Mouse (Mus musculus) spleen, embryonic (tissue): Measurements from ENCODE around the gene Olfr9.
"Not testable (repeated sequence)": the region's sequence is repeated elsewhere in the genome, so short reads cannot be mapped to it uniquely, and the experiment has no call there.

ENCODE experiments used
- CTCF ChIA-PET: fragments of 350-600 bp; sonication (Branson Sonifier 250); formaldehyde crosslinking; loops from one replicate; lab custom pipeline; 2022; lab: Charles Lee

Gene Olfr9

DNA sequence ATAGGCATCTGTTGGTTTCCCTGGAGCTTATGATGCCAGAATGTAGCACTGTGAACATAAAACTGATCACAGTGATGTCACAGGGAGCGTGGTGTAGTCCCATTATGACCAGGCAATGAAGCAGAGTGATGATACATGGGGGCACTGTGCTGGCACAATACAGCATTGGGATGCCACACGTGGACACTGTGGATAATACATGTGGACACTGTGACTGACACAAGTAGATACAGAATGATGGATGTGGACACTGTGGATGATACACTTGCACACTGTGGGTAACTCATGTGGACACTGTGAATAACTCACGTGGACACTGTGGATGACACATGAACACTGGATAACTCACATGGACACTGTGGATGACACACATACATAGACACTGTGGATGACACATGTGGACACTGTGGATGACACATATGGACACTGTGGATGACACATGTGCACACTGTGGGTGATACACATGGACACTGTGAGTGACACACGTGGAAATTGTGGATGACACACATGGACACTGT is 7.4 kb downstream of the Olfr9 start:
- CTCF ChIA-PET = no interaction called here

DNA sequence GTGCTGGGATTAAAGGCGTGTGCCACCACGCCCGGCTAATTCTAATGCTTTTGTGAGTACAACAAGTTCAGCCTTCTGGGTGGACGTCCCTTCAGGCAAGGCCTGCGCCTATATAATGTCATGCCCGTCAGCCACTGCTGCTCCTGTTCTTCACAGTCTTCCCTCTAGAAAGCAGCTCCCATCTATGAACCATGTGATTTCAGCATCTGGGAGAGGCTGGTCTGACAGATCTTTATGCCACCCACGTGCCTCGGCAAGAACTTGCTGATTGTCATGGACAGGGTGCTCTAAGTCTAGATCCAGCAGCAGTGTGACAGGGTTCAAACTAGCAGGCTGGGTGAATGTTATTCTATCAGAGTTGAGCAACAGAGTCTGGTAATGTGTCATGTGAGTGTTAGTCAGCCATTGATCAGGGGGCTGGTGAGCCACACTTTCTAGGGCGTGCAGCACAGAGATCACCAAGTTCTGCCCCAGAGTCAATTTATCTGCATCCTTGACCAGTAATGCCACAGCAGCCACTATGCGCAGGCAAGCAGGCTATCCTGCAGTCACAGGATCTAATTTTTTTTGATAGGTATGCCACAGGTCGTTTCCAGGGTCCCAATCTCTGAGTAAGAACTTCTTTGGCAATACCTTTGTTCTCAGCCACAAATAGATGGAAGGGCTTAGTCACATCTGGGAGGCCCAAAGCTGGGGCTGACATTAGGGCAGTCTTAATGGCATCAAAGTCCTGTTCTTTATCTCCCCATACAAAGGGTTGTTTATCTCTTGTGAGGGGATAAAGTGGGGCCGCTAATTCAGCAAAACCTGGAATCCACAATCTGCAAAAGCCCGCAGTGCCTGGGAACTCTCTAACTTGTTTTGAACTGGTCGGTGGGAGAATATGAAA is 15.0 kb downstream of the Olfr9 start:
- CTCF ChIA-PET = no interaction called here

DNA sequence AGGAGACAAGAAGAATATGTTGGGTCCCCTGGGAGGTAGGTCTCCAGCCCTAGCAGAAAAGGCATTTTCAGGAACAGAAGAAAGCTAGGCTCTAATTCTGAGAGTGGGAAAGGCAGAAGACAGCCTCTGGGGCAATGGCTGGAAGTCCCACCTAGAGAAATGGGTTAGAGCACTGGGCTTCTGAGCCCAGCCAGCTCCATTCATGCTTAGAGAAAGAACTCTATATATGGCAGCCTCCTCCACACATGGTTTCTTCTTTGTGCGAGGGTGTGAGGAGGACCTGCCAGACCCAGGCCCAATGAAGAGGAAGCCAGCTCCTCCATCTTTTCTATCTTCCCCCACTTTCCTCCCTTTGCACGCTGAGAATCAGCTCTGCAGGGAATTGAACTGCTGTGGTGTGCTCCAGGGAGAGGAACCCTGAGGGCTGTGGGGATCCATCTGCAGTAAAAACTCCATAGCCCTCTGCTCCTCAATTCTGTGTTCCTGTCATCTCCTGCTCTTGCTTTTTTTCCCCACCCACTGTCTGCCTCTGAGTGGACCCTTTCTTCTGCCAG is 21.1 kb downstream of the Olfr9 start, which contains the start of gene Olfr763:
TSS of gene Olfr763 (plus strand) at position 504 of the 554 bp plus-strand sequence.
- CTCF ChIA-PET = no interaction called here

DNA sequence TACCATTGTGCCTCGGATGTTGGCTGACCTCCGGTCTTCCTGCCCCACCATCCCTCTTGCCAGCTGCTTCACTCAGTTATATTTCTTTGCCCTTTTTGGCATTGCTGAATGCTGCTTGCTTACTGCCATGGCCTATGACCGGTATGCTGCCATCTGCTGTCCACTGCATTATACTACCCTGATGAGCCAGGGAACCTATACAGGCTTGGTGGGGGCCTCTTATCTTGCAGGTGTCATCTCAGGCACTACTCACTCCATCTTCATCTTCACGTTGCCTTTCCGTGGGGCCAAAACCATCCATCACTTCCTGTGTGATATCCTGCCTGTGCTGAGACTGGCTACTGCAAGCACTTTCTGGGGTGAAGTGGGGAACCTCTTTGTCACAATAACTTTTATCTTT is 22.3 kb downstream of the Olfr9 start:
- CTCF ChIA-PET = not testable (repeated sequence)

DNA sequence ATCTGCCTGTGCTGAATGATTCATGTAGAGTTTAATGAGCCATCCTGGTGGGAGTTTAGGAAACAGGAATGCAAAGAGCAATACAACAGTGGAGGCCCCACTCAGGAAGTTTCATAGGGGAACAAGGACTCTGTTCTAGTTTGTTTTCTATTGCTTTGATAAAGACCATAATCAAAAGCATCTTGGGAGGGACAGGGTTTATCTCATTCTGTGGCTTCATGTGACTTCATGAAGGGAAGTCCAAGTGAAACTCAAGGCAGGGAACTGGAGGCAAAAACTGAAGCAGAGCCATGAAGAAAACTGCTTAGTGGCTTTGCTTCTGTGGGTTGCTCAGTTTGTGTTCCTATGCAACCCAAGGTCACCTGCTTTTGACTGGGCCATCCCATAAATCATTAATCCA is 25.2 kb downstream of the Olfr9 start:
- CTCF ChIA-PET = no interaction called here

DNA sequence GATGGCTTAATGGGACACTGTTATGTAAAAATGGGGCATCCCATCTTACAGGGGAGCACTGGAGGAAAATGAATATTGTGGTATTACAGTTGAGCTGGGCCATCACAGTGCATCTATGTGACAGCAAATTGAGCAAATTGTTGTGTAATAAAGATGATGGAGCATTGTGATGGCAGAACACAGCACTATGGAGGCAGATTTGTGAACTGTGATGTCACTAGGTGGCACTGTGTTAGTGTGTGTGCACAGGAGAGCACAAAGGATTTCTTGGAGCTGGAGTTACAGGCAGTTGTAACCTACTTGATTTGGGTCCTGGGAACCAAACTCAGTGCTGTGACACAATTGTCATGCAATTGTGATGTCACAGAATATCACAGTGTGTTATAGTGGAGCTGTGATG is 34.1 kb downstream of the Olfr9 start:
- CTCF ChIA-PET = no interaction called here

DNA sequence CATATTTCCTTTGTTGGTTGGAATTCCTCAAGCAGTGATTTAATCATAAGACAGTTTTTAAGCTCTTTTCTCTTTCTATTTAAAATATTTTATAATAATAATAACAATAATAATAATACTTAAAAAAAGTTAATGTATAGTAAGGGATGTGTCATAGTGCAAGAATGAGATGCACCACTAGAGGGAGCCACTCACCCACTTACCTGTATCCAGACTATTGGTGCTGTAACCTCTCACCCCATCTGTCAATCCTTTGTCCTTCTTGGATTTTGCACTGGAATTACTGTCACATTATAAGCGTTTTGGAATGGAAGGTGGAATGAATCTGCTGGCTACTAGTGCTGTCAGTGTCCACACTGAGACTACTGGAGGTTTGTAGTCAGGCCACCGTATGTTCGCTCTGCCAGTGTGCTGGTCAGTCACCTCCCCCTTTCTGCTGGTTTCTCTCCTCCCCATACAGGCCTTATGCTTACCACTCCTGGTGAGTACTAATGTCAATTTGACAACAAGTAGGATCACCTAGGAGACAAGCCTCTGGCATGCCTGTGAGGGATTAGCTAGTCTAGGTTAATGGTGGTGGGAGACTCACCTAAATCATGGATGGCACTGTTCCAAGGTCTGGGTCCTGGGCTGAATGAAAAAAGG is 36.9 kb downstream of the Olfr9 start:
- CTCF ChIA-PET = no interaction called here

DNA sequence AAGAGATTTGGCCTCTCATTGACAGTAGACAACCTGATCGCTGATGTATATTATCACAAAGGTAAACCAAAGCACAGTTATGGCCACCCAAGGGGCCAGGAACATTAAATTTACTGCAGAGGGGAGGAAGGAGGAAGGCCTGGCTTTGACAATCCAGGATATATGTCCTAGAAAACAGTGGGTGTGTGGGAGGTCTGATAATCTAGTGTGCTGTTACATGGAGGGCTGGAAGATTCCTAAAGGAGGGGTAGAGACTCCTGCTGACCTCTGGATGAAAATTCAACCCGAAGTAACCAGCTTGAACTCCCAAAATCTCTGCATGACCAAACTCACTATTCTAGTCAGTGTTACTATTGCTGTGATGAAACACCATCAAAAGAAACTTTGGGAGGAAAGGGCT is 39.1 kb downstream of the Olfr9 start:
- CTCF ChIA-PET = no interaction called here

DNA sequence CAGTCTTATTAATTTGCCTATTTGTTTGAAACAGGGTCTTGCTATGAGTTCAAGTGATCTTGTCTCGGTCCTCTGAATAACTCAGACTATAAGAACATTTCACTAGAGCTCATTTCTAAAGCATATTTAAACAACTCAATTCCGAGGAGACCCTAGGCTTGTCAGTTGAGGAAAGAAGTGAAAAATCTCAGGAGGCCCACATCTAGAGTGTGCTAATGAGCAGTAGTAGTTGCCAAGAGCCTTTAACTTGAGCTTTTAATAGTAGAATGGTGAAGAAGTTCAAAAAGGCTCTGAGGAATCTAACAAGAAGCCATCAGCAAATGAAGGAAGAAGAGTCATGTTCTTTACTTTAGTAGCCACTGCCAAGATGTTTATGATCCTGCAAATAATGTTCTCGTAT is 50.6 kb downstream of the Olfr9 start, which contains the start of gene Olfr764-ps1:
TSS of gene Olfr764-ps1 (minus strand) at position 101 of the 400 bp plus-strand sequence.
- CTCF ChIA-PET = no interaction called here
